Comparison of ENCODE assay signal across 21 mouse cellular contexts in the genomic region with DNA sequence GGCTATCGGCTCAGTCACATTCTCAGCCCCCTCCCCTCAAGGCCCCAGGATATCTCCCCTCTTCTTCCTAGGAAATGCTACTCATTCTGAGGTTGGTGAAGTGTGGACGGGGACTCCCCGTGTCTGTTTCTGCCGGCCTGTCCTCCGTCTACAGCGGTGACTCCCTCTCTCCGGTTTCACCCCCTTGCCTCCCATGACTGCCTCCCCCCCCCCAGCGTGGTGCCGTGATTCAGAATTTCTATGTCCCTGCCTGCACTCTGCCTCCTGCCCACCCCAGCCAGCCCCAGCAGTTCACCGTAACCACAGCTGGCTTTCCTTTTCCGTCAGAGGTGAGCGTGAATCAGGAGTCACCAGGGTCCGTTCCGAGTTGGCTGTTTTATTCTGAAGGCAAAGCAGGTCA.
A peak's percentile ranks its signal among the peaks of the same experiment; 100 is the strongest.
DNase-seq lines count a peak whose midpoint lies in the region; ATAC-seq and TF ChIP-seq lines count a peak whose summit lies in the region.
"Had no signal": no experiment of that assay in that cellular context is flagged by ENCODE, and none has a peak within 500 bp of the region (broad histone marks: within the 10 kb centered on the region; RNA-seq: fewer than 3 reads in every experiment).

No protein-coding gene starts in this region.

- peak overlapping the region; percentile 58; the same call in 1 of the 2 replicates for H3K27ac ChIP-seq in forebrain, embryonic 10.5 days
- no peak overlapping the region for H3K27ac ChIP-seq in forebrain, embryonic 13.5 days
- H3K27ac ChIP-seq in kidney, embryonic 15.5 days: peak overlapping the region; percentile 82
- no peak overlapping the region for H3K27ac ChIP-seq in kidney, adult 2 months (ENCODE audit: insufficient read depth, low read depth, low read length)
- no peak overlapping the region for H3K27ac ChIP-seq in embryonic facial prominence, embryonic 11.5 days (replicated peaks; ENCODE audit: low read depth, low read length)
- H3K27ac ChIP-seq in midbrain, embryonic 14.5 days (replicated peaks; ENCODE audit: low read depth, low read length): no peak overlapping the region
- H3K27ac ChIP-seq: forebrain, embryonic 15.5 days; hindbrain, embryonic 14.5 days had no signal

- no peak for TF ChIP-seq POLR2A in kidney, adult 2 months (IDR thresholded peaks at IDR 0.05; ENCODE audit: low read depth, low read length)

- ATAC-seq in forebrain, embryonic 13.5 days: no peak
- peak; percentile 57 for ATAC-seq in kidney, embryonic 15.5 days (replicated peaks; ENCODE audit: low FRiP score)
- ATAC-seq in embryonic facial prominence, embryonic 11.5 days (replicated peaks; ENCODE audit: insufficient number of reproducible peaks, low FRiP score, low TSS enrichment, low read depth): 0 out of 2 replicates have a peak, but pooled peaks have one; percentile 37
- no peak for ATAC-seq in midbrain, embryonic 14.5 days (ENCODE audit: low FRiP score, low TSS enrichment)
- ATAC-seq: activated CD4-positive, CD25-positive, alpha-beta regulatory T cell, adult 4 months; forebrain, embryonic 15.5 days; intestine, postnatal 0 days had no signal

- WGBS in forebrain, embryonic 10.5 days: 78% methylated on average over 14 of the region's 14 CpGs
- WGBS in forebrain, embryonic 13.5 days: 89% methylated on average over 14 of the region's 14 CpGs
- 29% methylated on average over 14 of the region's 14 CpGs for WGBS in kidney, embryonic 15.5 days
- WGBS in kidney, adult 2 months: 65% methylated on average over 14 of the region's 14 CpGs
- WGBS in embryonic facial prominence, embryonic 11.5 days: 70% methylated on average over 14 of the region's 14 CpGs
- 80% methylated on average over 14 of the region's 14 CpGs for WGBS in midbrain, embryonic 14.5 days

- peaks cover 19% of the 10 kb centered on the region; the same call in 1 of the 2 replicates for H3K4me1 ChIP-seq in forebrain, embryonic 10.5 days
- no peaks in the 10 kb centered on the region for H3K4me1 ChIP-seq in forebrain, embryonic 13.5 days
- peaks cover 57% of the 10 kb centered on the region for H3K4me1 ChIP-seq in kidney, embryonic 15.5 days
- H3K4me1 ChIP-seq in kidney, adult 2 months (ENCODE audit: control insufficient read depth, insufficient read depth, low read length): no peaks in the 10 kb centered on the region
- no peaks in the 10 kb centered on the region for H3K4me1 ChIP-seq in embryonic facial prominence, embryonic 11.5 days (ENCODE audit: control insufficient read depth, insufficient read depth, low read length)
- no peaks in the 10 kb centered on the region for H3K4me1 ChIP-seq in midbrain, embryonic 14.5 days (ENCODE audit: control insufficient read depth, insufficient read depth, low read length)
- H3K4me1 ChIP-seq: forebrain, embryonic 15.5 days had no signal

- DNase-seq in forebrain, embryonic 10.5 days (ENCODE audit: extremely low spot score, low spot score): no peak
- DNase-seq in kidney, adult 2 months: no peak
- DNase-seq in embryonic facial prominence, embryonic 11.5 days (ENCODE audit: low spot score): no peak
- DNase-seq in thymus, postnatal 36 days: no peak
- DNase-seq in midbrain, embryonic 14.5 days: no peak
- DNase-seq: cerebellum, adult 2 months; cerebellum, postnatal 36 days; gastrocnemius, postnatal 36 days; liver; lung, postnatal 14 days; right cerebral cortex, postnatal 14 days; spleen, adult 18-20 months; thymus, postnatal 4 days had no signal

- no peaks in the 10 kb centered on the region for H3K9me3 ChIP-seq in forebrain, embryonic 10.5 days
- H3K9me3 ChIP-seq in forebrain, embryonic 13.5 days (replicated peaks): no peaks in the 10 kb centered on the region
- no peaks in the 10 kb centered on the region for H3K9me3 ChIP-seq in kidney, embryonic 15.5 days (replicated peaks)
- no peaks in the 10 kb centered on the region for H3K9me3 ChIP-seq in embryonic facial prominence, embryonic 11.5 days (replicated peaks; ENCODE audit: control insufficient read depth, low read length)
- no peaks in the 10 kb centered on the region for H3K9me3 ChIP-seq in midbrain, embryonic 14.5 days (ENCODE audit: control insufficient read depth, low read length)
- H3K9me3 ChIP-seq: forebrain, embryonic 15.5 days had no signal

- no peak overlapping the region for H3K4me2 ChIP-seq in forebrain, embryonic 13.5 days
- H3K4me2 ChIP-seq in kidney, embryonic 15.5 days: 0 out of 2 replicates have a peak overlapping the region, but pooled peaks have one; percentile 20
- no peak overlapping the region; the same call in 1 of the 2 replicates for H3K4me2 ChIP-seq in embryonic facial prominence, embryonic 11.5 days (ENCODE audit: low read depth, low read length)
- no peak overlapping the region for H3K4me2 ChIP-seq in midbrain, embryonic 14.5 days (ENCODE audit: low read length)
- H3K4me2 ChIP-seq: forebrain, embryonic 15.5 days; hindbrain, embryonic 14.5 days had no signal

- H3K9ac ChIP-seq in forebrain, embryonic 13.5 days: no peak overlapping the region
- H3K9ac ChIP-seq in kidney, embryonic 15.5 days: no peak overlapping the region
- no peak overlapping the region; the same call in 1 of the 2 replicates for H3K9ac ChIP-seq in embryonic facial prominence, embryonic 11.5 days (replicated peaks; ENCODE audit: low read length)
- no peak overlapping the region for H3K9ac ChIP-seq in midbrain, embryonic 14.5 days (replicated peaks; ENCODE audit: low read length)
- H3K9ac ChIP-seq: forebrain, embryonic 15.5 days; hindbrain, embryonic 14.5 days had no signal

- TF ChIP-seq CTCF in kidney, adult 2 months (conservative IDR thresholded peaks at IDR 0.05; ENCODE audit: insufficient read depth, insufficient read length, low read depth, low read length): no peak

- H3K36me3 ChIP-seq in forebrain, embryonic 10.5 days (replicated peaks): no peaks in the 10 kb centered on the region
- H3K36me3 ChIP-seq in forebrain, embryonic 13.5 days (ENCODE audit: poor library complexity, severe bottlenecking): no peaks in the 10 kb centered on the region
- H3K36me3 ChIP-seq in kidney, embryonic 15.5 days: no peaks in the 10 kb centered on the region
- H3K36me3 ChIP-seq in kidney, adult 2 months (ENCODE audit: control insufficient read depth, insufficient read depth, low read length): no peaks in the 10 kb centered on the region
- no peaks in the 10 kb centered on the region for H3K36me3 ChIP-seq in embryonic facial prominence, embryonic 11.5 days (replicated peaks; ENCODE audit: control insufficient read depth, insufficient read depth, low read depth, low read length)
- H3K36me3 ChIP-seq in midbrain, embryonic 14.5 days (ENCODE audit: control insufficient read depth, insufficient read depth, low read length): no peaks in the 10 kb centered on the region
- H3K36me3 ChIP-seq: forebrain, embryonic 15.5 days had no signal

- H3K4me3 ChIP-seq in forebrain, embryonic 10.5 days: no peak overlapping the region
- no peak overlapping the region for H3K4me3 ChIP-seq in forebrain, embryonic 13.5 days
- H3K4me3 ChIP-seq in kidney, embryonic 15.5 days (replicated peaks): no peak overlapping the region
- no peak overlapping the region for H3K4me3 ChIP-seq in kidney, adult 2 months (ENCODE audit: insufficient read depth, low read depth, low read length)
- H3K4me3 ChIP-seq in embryonic facial prominence, embryonic 11.5 days (ENCODE audit: low read depth, low read length): no peak overlapping the region
- H3K4me3 ChIP-seq in midbrain, embryonic 14.5 days (replicated peaks; ENCODE audit: low read depth, low read length): no peak overlapping the region
- H3K4me3 ChIP-seq: erythroblast, embryonic 14.5 days; forebrain, embryonic 15.5 days; megakaryocyte, embryonic 14.5 days had no signal

- H3K27me3 ChIP-seq in forebrain, embryonic 10.5 days (ENCODE audit: poor library complexity, severe bottlenecking): no peaks in the 10 kb centered on the region
- no peaks in the 10 kb centered on the region for H3K27me3 ChIP-seq in forebrain, embryonic 13.5 days
- no peaks in the 10 kb centered on the region for H3K27me3 ChIP-seq in kidney, embryonic 15.5 days
- H3K27me3 ChIP-seq in kidney, adult 2 months (replicated peaks; ENCODE audit: control insufficient read depth, insufficient read depth, low read length): no peaks in the 10 kb centered on the region
- H3K27me3 ChIP-seq in embryonic facial prominence, embryonic 11.5 days (ENCODE audit: control insufficient read depth, insufficient read depth, low read length): no peaks in the 10 kb centered on the region
- no peaks in the 10 kb centered on the region for H3K27me3 ChIP-seq in midbrain, embryonic 14.5 days (ENCODE audit: control insufficient read depth, insufficient read depth, low read length)
- H3K27me3 ChIP-seq: forebrain, embryonic 15.5 days had no signal

Comparison
In these comparisons a context has a peak if more than half of its experiments do, and no peak if none do; other contexts are left out.
1. H3K27ac ChIP-seq: peak in forebrain, embryonic 10.5 days (single experiment) and kidney, embryonic 15.5 days (single experiment); none in forebrain, embryonic 13.5 days (single experiment), kidney, adult 2 months (single experiment), embryonic facial prominence, embryonic 11.5 days (single experiment) and midbrain, embryonic 14.5 days (single experiment).
2. ATAC-seq: peak in kidney, embryonic 15.5 days (single experiment) and embryonic facial prominence, embryonic 11.5 days (single experiment); none in forebrain, embryonic 13.5 days (single experiment) and midbrain, embryonic 14.5 days (single experiment).